Mouse (Mus musculus) olfactory bulb, adult 2 months (tissue): ENCODE measurements around the gene Fzr1.

ENCODE experiments used
- CTCF ChIP-seq: fragments of 200-500 bp; IDR thresholded peaks from 2 replicates; pipeline ENCODE4 v1.5.1; 2012; ENCODE audit warnings: low read depth, mild to moderate bottlenecking, low read length, moderate library complexity; ENCODE audit not compliant: insufficient read depth
- POLR2A ChIP-seq: fragments of 200-500 bp; IDR thresholded peaks from 2 replicates; pipeline ENCODE4 v1.6.1; 2012; ENCODE audit warnings: mild to moderate bottlenecking, low read depth, low read length, moderate library complexity; ENCODE audit not compliant: insufficient read depth

- peak; percentile 56; the same call in 1 of the 2 replicates for TF ChIP-seq CTCF
- no peak for TF ChIP-seq POLR2A
Observed at GRCm38 (mm10) chr10:81405588-81406201, 27.4 kb upstream of the Fzr1 start.
